In the genomic region with DNA sequence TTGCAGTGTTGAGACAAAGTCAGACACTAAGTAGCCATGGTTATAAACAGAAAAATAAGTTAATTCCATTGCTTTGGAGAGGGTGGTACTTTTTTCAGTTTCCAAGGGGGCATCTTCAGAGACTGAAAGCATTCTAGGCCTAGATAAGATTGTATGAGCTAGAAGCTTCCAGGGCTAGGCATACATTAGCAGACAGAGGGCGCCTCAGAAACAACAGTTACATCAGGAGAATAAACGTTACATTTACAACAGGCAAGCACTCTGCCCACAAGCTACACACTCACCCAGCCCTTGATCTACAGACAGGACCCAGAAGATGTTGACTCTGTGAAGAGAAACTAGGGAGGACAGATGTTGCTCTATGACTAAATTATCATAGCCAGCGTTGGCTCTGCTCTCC, we compare ENCODE assay signal across 9 mouse cellular contexts. TPM values are rescaled to one million over a fixed set of nuclear protein-coding genes. Genes with fewer than 3 reads are reported as not detected.
DNase-seq lines count a peak whose midpoint lies in the region; ATAC-seq and TF ChIP-seq lines count a peak whose summit lies in the region.
"Had no signal": no experiment of that assay in that cellular context is flagged by ENCODE, and none has a peak within 500 bp of the region (broad histone marks: within the 10 kb centered on the region; RNA-seq: fewer than 3 reads in every experiment).

No protein-coding gene starts in this region.

- no peaks in the 10 kb centered on the region for H3K27me3 ChIP-seq in heart, embryonic 12.5 days (replicated peaks)
- no peaks in the 10 kb centered on the region for H3K27me3 ChIP-seq in lung, postnatal 0 days (replicated peaks; ENCODE audit: insufficient read depth, low read length)
- H3K27me3 ChIP-seq: neural tube, embryonic 12.5 days had no signal

- H3K4me1 ChIP-seq in heart, embryonic 12.5 days (replicated peaks), result no peaks in the 10 kb centered on the region
- H3K4me1 ChIP-seq in lung, postnatal 0 days (ENCODE audit: insufficient read depth, low read depth, low read length), result no peaks in the 10 kb centered on the region
- H3K4me1 ChIP-seq in lung, adult 2 months (ENCODE audit: control insufficient read depth, insufficient read depth, low read length), result no peaks in the 10 kb centered on the region
- H3K4me1 ChIP-seq: neural tube, embryonic 12.5 days had no signal

- no peak for ATAC-seq in heart, embryonic 12.5 days (ENCODE audit: insufficient number of reproducible peaks, low FRiP score)
- no peak for ATAC-seq in lung, postnatal 0 days
- 0 out of 2 replicates have a peak, but pooled peaks have one; percentile 32 for ATAC-seq in common myeloid progenitor, adult 5-6 weeks (replicated peaks; ENCODE audit: low read depth, poor library complexity, severe bottlenecking)

- H3K9me3 ChIP-seq in heart, embryonic 12.5 days (replicated peaks), result no peaks in the 10 kb centered on the region
- no peaks in the 10 kb centered on the region for H3K9me3 ChIP-seq in lung, postnatal 0 days (ENCODE audit: low read length)
- H3K9me3 ChIP-seq: neural tube, embryonic 12.5 days had no signal

- no peak overlapping the region for H3K4me2 ChIP-seq in heart, embryonic 12.5 days
- H3K4me2 ChIP-seq in lung, postnatal 0 days (replicated peaks; ENCODE audit: low read depth, low read length), result no peak overlapping the region
- H3K4me2 ChIP-seq: neural tube, embryonic 12.5 days had no signal

- H3K27ac ChIP-seq in heart, embryonic 12.5 days (ENCODE audit: poor library complexity, severe bottlenecking), result no peak overlapping the region
- no peak overlapping the region for H3K27ac ChIP-seq in lung, postnatal 0 days (ENCODE audit: low read length)
- H3K27ac ChIP-seq: neural tube, embryonic 12.5 days had no signal

- peak; percentile 60 for TF ChIP-seq CTCF in lung, postnatal 0 days (IDR thresholded peaks at IDR 0.05)
- TF ChIP-seq CTCF in lung, adult 2 months (IDR thresholded peaks at IDR 0.05; ENCODE audit: insufficient read depth, low read length), result no peak

- DNase-seq in heart, adult 18-20 months, result peak; percentile 27 to 56
- peak; percentile 38 for DNase-seq in lung, postnatal 0 days (ENCODE audit: low spot score)
- no peak for DNase-seq in lung, adult 2 months
- DNase-seq in thymus, postnatal 0 days (ENCODE audit: low spot score), result peak; percentile 21
- DNase-seq in ovary, postnatal 10 days (ENCODE audit: low spot score), result no peak
- no peak for DNase-seq in adrenal gland, postnatal 10 days

- 45% methylated on average over 3 of the region's 3 CpGs for WGBS in heart, embryonic 12.5 days
- 47% methylated on average over 3 of the region's 3 CpGs for WGBS in lung, postnatal 0 days
- 42% methylated on average over 3 of the region's 3 CpGs for whole genome bisulfite sequencing in lung, adult 2 months

- TF ChIP-seq EP300 in lung, postnatal 0 days (IDR thresholded peaks at IDR 0.05), result no peak

- H3K4me3 ChIP-seq in heart, embryonic 12.5 days, result no peak overlapping the region
- H3K4me3 ChIP-seq in lung, postnatal 0 days (ENCODE audit: low read depth, low read length), result no peak overlapping the region
- H3K4me3 ChIP-seq in lung, adult 2 months (replicated peaks; ENCODE audit: extremely low read depth, low read depth, low read length), result no peak overlapping the region
- H3K4me3 ChIP-seq: neural tube, embryonic 12.5 days had no signal

- H3K9ac ChIP-seq in heart, embryonic 12.5 days, result no peak overlapping the region
- H3K9ac ChIP-seq in lung, postnatal 0 days (replicated peaks; ENCODE audit: low read depth), result no peak overlapping the region
- H3K9ac ChIP-seq: neural tube, embryonic 12.5 days had no signal

- TF ChIP-seq POLR2A in lung, adult 2 months (IDR thresholded peaks at IDR 0.05; ENCODE audit: borderline replicate concordance, extremely low read depth, low read depth, low read length), result no peak

- H3K36me3 ChIP-seq in heart, embryonic 12.5 days, result peaks cover 44% of the 10 kb centered on the region
- H3K36me3 ChIP-seq in lung, postnatal 0 days (ENCODE audit: insufficient read depth, low read length), result peaks cover 7% of the 10 kb centered on the region

RNA-seq across cellular contexts. Expression of gene Fkbp14, which starts 34.4 kb away (rescaled TPM):
- 10 to 100 TPM in 1 of 2 experiments, 1 to 10 TPM in 1; 8.9 to 11.6 TPM for total RNA-seq in heart, adult 18-20 months (2021)
- polyA plus RNA-seq in heart, embryonic 12.5 days (2016; fragmentation: Nextera tagmentation; extraction: Ambion mirVana), result 27.2 and 28.4 TPM in 2 replicates
- 13.6 and 16.1 TPM in 2 replicates for polyA plus RNA-seq in lung, postnatal 0 days (2015; fragmentation: Nextera tagmentation; extraction: Ambion mirVana)
- 4.1 and 6.1 TPM in 2 replicates for polyA plus RNA-seq in lung, adult 2 months (2012; rRNA removed)
- 0.44 and 0.96 TPM in 2 replicates for total RNA-seq in common myeloid progenitor, adult 5-6 weeks (2017)
- polyA plus RNA-seq in thymus, postnatal 0 days (2015; fragmentation: Nextera tagmentation; extraction: Ambion mirVana), result 2.7 and 3.7 TPM in 2 replicates
- 10 to 100 TPM; 19.8 to 20.7 TPM for total RNA-seq in adrenal gland, postnatal 10 days (2021)

RNA-seq across cellular contexts. Expression of gene Plekha8, which starts 36.6 kb away (rescaled TPM):
- total RNA-seq in heart, adult 18-20 months (2021), result 1 to 10 TPM; 9.1 to 9.9 TPM
- 13.2 and 13.9 TPM in 2 replicates for polyA plus RNA-seq in heart, embryonic 12.5 days (2016; fragmentation: Nextera tagmentation; extraction: Ambion mirVana)
- polyA plus RNA-seq in lung, postnatal 0 days (2015; fragmentation: Nextera tagmentation; extraction: Ambion mirVana), result 4.0 and 4.7 TPM in 2 replicates
- 3.6 and 4.5 TPM in 2 replicates for polyA plus RNA-seq in lung, adult 2 months (2012; rRNA removed)
- 3.8 and 4.5 TPM in 2 replicates for total RNA-seq in common myeloid progenitor, adult 5-6 weeks (2017)
- 1.7 TPM in 2 replicates for polyA plus RNA-seq in thymus, postnatal 0 days (2015; fragmentation: Nextera tagmentation; extraction: Ambion mirVana)
- total RNA-seq in adrenal gland, postnatal 10 days (2021), result 10 to 100 TPM; 15.8 to 17.6 TPM

RNA-seq across cellular contexts. Expression of gene Mturn, which starts 50.0 kb away (rescaled TPM):
- 10 to 100 TPM; 17.0 to 18.4 TPM for total RNA-seq in heart, adult 18-20 months (2021)
- 5.3 and 6.2 TPM in 2 replicates for polyA plus RNA-seq in heart, embryonic 12.5 days (2016; fragmentation: Nextera tagmentation; extraction: Ambion mirVana)
- polyA plus RNA-seq in lung, postnatal 0 days (2015; fragmentation: Nextera tagmentation; extraction: Ambion mirVana), result 6.1 and 8.8 TPM in 2 replicates
- polyA plus RNA-seq in lung, adult 2 months (2012; rRNA removed), result 9.3 and 9.5 TPM in 2 replicates
- 0.39 and 1.8 TPM in 2 replicates for total RNA-seq in common myeloid progenitor, adult 5-6 weeks (2017)
- 5.8 and 6.7 TPM in 2 replicates for polyA plus RNA-seq in thymus, postnatal 0 days (2015; fragmentation: Nextera tagmentation; extraction: Ambion mirVana)
- total RNA-seq in adrenal gland, postnatal 10 days (2021), result 10 to 100 TPM; 11.4 to 14.4 TPM

Comparison
In these comparisons a context has a peak if more than half of its experiments do, and no peak if none do; other contexts are left out.
1. DNase-seq: peak in heart, adult 18-20 months (2 of 2), lung, postnatal 0 days (single experiment) and thymus, postnatal 0 days (single experiment); none in lung, adult 2 months (single experiment), ovary, postnatal 10 days (single experiment) and adrenal gland, postnatal 10 days (single experiment).